Mouse (Mus musculus) left cerebral cortex, adult 18-20 months (tissue): Measurements from ENCODE around the gene Wnt9a. TPM values are rescaled to one million over a fixed set of nuclear protein-coding genes. Genes with fewer than 3 reads are reported as not detected.
"Not testable (repeated sequence)": the region's sequence is repeated elsewhere in the genome, so short reads cannot be mapped to it uniquely, and the experiment has no call there.

Source experiments
- DNase-seq, 2 experiments: peaks; one replicate each; pipeline ENCODE4 v3.0.0; 2021 to 2022; ENCODE audit warnings: low spot score in 2 of 2, mixed read lengths in 1 of 2
- total RNA-seq, 2 experiments: library from RNA; stranded (reverse); gene quantifications; 2 replicates each; pipeline ENCODE4 v1.2.3; 2021

Gene Wnt9a
- total RNA-seq, 2 experiments from 2014 or later: 11.9 to 17.2 TPM

- no peak for DNase-seq
Observed at GRCm38 (mm10) chr11:59332938-59333337, 26.2 kb downstream of the Wnt9a start.

DNA sequence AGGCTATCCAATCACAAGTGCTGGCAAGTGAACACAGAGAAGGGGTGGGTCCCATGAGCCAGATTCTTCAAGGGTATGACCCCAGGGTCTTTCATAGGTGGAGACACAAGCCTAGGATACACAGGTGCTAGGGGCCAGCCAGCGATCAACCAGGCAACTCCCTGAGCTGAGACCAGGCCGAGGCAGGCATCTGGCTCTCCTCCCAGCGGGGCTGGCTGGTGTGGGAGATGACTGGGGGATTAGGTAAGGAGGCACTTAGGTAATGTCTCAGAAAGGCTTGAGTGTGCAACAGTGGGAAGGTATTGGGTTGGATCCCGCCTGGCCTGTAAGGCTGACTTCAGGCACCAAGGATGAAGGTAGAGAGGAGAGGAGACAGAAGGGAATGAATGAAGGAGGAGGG is 28.4 kb downstream of the Wnt9a start:
- DNase-seq: no peak

GRCm38 (mm10) chr11:59335942-59336341 is 29.2 kb downstream of the Wnt9a start:
- no peak for DNase-seq

- no peak for DNase-seq
Observed at GRCm38 (mm10) chr11:59336381-59336780, 29.7 kb downstream of the Wnt9a start.

- peak; percentile 45 to 46 for DNase-seq
Observed at GRCm38 (mm10) chr11:59337955-59338735, 31.4 kb downstream of the Wnt9a start.

DNA sequence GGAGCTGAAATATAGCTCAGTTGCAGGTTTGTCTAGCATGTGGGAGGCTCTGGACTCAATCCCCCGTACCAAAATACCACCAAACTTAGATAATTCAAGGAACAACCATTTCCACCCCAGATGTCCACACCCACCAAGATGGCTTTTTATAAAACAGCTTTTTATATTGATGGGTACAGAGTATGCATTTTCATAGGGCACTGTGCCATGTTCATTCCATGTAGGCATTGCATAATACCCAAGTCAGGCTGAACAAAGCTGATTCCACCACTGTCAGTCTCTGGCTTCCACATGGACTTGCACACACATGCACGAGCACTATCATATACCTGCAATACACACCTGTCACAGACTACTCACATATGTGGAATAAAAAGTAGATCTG is 32.0 kb downstream of the Wnt9a start:
- DNase-seq: peak; percentile 68 to 73

GRCm38 (mm10) chr11:59342956-59343355 is 36.2 kb downstream of the Wnt9a start:
- no peak for DNase-seq

GRCm38 (mm10) chr11:59346166-59346910 is 39.6 kb downstream of the Wnt9a start:
- DNase-seq: no peak

DNA sequence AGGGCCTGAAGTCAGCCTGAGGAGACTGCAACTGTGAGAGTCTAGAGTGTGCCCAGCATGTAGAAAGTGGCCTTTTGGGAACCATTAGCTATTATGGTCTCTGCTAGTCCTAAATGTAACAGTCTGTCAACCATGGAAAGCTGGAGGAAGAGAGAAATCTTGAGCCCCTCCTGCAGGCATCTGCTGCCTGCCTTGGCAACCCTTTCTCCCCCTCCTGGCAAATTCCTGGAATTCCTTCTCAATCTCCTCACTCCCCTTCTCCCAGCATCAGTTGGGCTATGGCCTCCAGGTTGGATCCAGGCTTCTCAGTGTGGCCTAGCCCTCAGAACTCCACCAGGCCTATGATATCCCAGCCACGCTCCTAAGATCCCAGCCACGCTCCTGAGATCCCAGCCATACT is 43.6 kb downstream of the Wnt9a start:
- no peak for DNase-seq

DNA sequence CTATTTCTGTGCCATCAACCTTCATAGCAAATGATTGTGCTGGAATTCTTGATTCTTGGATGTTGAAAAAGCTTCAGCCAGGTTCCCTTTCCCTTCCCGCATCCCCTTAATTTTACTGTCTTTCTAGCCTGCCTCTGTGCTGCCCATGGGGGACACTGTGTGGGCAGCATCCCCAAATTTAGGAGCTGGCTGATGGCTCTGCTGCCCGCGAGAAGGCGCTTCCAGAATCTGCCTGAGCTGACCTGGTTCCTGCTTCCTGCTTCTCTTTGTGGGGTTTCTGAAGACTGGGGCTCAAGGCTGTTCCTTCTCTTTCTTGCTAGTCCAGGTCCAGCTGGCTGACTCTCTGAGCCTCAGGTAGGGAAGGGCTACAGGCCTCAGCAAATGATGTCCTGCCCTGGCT is 48.1 kb downstream of the Wnt9a start:
- DNase-seq: no peak

DNA sequence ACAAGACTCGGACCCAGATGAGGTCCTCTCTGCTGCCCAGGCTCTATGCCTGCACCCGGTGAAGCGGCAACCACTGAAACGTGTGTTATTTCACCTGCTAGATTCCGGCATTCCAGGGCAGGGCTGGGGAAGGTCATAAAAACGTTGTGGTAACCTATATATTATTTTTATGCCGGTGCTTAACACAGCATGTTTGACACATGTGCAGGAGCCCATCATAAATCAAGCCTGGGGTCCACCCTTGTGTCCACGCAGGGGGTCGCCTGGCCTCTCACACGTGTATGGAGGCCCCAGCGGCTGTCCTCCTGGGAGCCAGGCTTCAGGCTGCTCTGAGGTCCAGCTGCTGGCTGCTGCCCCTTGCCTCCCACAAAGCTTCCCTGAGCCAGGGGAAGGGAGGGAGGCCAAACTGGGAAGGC is 50.2 kb downstream of the Wnt9a start:
- DNase-seq: no peak

- no peak for DNase-seq
Observed at GRCm38 (mm10) chr11:59361291-59361690, 54.6 kb downstream of the Wnt9a start.

DNA sequence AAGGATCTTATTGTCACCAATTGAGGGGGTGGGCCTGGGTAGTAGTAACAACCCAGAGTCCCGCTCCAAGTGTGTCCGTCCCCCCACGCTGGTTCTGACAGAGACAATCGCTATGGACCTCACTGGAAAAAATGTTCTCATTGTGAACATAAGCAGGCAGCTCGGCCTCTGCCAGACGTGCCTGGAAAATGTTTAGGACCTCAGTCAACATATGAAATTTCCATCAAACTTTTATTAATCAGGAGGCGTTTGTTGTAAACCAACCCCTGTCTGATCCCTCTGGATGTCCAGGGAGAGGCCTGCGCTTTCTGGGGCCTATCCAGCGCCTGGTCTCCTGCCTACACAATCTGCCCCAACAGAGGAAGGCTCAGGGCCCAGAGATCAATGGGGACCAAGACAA is 57.3 kb downstream of the Wnt9a start:
- DNase-seq: no peak

DNA sequence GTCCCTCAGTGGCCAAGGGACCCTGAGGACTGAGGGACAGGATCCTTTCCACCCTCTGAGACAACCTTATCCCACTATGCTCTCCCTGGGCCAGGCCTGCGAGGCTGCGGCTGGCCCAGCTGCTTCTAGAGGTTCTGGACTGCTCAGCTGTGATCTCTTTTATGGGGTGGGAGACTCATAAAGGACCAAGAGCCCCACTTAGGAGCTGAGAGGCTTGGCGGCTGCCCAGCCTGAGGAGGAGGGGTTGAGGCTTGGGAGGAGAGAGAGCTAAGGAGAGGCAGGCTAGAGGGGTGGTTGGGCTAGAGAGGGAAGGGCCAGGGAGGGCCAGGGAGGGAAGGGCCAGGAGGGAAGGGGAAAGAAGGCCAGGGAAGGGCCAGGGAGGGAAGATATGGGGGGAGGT is 57.7 kb downstream of the Wnt9a start:
- no peak for DNase-seq

DNA sequence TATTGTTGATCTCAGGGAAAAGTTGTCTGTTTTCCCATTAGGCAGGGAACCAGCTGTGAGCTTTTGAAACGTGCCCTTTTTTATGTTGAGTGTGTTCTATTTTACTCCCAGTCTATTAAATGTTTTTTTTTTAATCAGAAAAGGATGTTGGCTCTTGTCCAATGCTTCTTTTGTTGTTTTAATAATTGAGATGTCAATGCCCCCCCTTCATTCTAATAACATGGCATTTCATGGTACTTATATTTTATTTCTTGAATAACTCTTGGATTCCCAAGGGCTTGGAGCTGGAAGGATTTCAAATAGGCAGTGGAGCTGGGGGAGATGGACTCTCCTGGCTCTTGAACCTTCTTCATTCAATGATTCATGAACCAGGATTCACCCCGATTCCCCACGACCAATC is 59.3 kb downstream of the Wnt9a start:
- no peak for DNase-seq

DNA sequence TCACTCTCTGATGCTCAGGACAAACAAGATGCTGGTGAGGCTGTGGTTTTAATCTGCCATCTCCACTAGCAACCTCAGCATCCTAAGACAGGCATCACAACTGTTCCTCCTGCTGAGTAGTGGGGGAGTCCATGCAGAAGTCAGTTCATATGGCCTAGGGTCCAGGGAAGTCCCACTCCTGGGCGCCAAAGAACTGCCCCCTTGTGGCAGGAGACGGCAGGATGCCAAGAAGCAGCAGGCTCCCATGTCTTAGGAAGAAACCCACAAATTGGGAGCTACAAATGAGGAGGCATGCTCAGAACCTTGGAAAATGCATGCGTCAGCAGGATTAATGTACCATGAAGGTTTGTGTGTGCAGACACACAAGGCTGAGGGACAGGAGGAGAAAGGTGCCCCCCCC is 59.9 kb downstream of the Wnt9a start:
- DNase-seq: no peak

- not testable (repeated sequence) for DNase-seq
Observed at GRCm38 (mm10) chr11:59367955-59368354, 61.2 kb downstream of the Wnt9a start.

- DNase-seq: no peak
Observed at GRCm38 (mm10) chr11:59369848-59370247, 63.1 kb downstream of the Wnt9a start.

- DNase-seq: no peak
Observed at GRCm38 (mm10) chr11:59375475-59375874, 68.7 kb downstream of the Wnt9a start, which contains the start of gene Prss38. Prss38 (minus strand) TSS chr11:59375657.

- DNase-seq: no peak
Observed at GRCm38 (mm10) chr11:59377999-59378398, 71.3 kb downstream of the Wnt9a start.

DNA sequence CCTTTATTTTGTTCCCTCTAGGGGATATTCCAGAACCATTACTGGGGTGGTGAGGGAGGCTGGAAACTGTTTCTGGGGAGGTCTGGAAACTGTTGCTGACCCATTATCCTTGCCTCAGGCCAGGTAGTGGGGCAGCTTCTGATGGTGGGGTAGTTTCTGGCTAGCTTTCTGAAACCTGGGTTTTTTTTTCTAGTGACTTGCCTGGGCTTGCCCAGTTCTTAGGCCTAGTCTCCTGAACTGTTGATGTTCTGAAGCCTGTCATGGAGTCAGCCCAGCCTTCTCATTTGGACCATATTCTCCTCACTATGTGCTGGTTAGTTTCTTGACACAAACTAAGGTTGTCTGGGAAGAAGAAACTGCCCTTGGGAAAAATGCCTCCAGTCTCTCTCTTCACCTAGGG is 72.8 kb downstream of the Wnt9a start:
- DNase-seq: no peak
